Mouse (Mus musculus) liver, adult 2 months (tissue): Measurements from ENCODE around the gene Ahsa2.

Experiments used
- CTCF ChIP-seq: fragments of 200-500 bp; IDR thresholded peaks from 2 replicates; pipeline ENCODE4 v1.5.1; 2011; ENCODE audit warnings: low read depth, low read length, control low read depth
- POLR2A ChIP-seq: fragments of 200-500 bp; IDR thresholded peaks from 2 replicates; pipeline ENCODE4 v1.6.1; 2011; ENCODE audit warnings: low read length, control low read depth; ENCODE audit not compliant: insufficient read depth; ENCODE audit errors: extremely low read depth

GRCm38 (mm10) chr11:23496661-23497060 lies 1.2 kb downstream of the Ahsa2 start:
- TF ChIP-seq POLR2A (no peak), CTCF (no peak)
